Mouse (Mus musculus): Measurements from ENCODE around the gene Fhl1.

Fhl1 gene

GRCm38 (mm10) chrX:56753317-56754289, 22.0 kb downstream of the Fhl1 start:
- DNase-seq = no peak

GRCm38 (mm10) chrX:56755646-56756045, 24.1 kb downstream of the Fhl1 start:
- no peak for DNase-seq

DNA sequence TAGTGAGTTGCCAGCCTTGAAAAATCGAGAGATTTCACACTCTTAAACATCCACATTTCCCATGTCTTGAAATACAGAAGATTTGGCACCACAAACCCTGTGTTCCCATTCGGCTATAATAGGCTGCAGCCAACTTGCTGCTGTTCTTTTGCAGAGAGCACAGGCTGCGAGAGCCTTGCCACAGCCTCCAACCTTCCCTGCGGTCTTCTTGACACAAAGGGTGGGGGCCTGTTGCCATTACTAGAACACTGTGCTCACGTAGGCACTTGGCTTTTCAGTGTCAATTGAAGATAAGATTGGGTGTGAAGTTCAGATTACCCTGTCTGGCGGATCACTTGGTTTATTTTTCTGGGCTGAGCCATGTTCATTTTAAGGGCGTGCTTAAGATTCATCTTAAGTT, 24.8 kb downstream of the Fhl1 start:
- DNase-seq = no peak

GRCm38 (mm10) chrX:56760257-56760760, 28.7 kb downstream of the Fhl1 start:
- DNase-seq = no peak

DNA sequence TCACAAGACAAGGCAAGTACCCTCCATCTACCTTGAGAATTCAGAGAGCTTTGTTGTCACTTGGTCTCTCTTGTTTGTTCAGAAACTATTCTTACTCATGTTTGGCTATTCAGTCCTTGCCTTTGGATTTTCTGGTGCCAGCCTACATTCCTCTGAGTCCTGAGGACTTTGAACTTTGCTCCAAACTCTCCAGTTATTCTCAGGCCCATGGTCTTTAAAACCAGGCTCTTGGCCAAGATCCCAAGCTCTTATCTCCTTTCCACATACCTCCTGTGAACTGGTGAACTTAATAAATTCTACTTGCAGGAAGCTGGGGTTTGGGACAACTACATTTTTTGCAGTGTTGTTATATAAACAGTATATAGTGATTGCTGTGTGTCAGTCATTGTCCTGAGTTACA, 38.3 kb downstream of the Fhl1 start:
- no peak for DNase-seq

GRCm38 (mm10) chrX:56771751-56772150, 40.2 kb downstream of the Fhl1 start:
- DNase-seq = no peak

DNA sequence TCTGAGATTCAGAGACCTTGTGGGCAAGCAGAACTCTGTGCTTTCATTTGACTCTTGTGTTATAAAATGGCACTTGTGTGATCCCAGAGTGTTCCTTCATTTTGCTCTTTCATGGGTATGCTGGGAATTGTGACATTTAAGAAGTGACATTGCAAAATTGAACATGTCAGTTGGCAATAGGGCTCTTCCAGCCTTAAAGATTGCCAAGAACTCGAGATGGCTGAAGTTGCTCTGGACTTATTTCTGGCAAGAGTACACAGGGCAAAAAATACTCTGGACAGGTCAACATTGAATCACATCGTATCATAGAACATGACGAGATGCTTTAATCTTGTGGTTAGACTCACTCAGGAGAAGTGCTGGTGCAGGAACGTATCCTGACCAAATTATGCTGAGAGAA, 41.7 kb downstream of the Fhl1 start:
- no peak for DNase-seq

GRCm38 (mm10) chrX:56786281-56787061, 54.9 kb downstream of the Fhl1 start:
- no peak for DNase-seq

DNA sequence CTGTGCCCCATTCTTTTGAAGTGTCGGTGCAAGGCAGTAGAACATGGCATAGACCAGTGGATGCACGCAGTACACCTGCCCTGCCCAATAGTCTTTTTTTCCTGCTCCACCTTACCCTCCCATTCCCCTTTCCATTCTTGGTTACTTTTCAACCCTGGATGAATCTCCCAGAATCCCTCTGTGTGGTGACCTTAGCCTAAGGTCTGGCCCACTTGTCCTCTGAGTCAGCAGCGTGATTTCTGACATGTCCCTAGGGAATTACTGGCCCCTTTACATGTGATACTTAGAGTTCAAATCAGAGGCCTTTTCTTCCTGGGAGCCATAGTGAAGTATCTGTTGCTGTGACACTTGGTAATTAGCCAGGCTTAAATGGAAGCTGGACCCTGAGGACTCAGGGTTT, 55.9 kb downstream of the Fhl1 start:
- no peak for DNase-seq

DNA sequence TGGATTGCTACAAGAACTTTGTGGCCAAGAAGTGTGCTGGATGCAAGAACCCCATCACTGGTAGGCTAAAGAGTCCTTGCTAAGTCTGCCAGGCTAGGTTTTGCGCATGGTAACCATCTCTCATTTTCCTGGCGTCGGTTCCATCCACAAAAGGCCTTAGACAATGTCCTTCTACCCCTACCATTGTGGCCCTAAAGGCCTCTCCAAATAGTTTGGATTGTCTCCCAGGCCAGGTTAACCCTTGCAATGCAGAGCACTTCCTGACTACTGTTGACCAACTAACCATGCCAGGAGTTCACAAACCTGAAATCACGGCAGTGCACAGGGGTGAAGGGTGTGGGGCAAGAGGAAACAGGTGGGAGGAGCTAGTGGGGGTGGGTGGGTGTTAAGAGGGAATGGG, 59.0 kb downstream of the Fhl1 start:
- no peak for DNase-seq

DNA sequence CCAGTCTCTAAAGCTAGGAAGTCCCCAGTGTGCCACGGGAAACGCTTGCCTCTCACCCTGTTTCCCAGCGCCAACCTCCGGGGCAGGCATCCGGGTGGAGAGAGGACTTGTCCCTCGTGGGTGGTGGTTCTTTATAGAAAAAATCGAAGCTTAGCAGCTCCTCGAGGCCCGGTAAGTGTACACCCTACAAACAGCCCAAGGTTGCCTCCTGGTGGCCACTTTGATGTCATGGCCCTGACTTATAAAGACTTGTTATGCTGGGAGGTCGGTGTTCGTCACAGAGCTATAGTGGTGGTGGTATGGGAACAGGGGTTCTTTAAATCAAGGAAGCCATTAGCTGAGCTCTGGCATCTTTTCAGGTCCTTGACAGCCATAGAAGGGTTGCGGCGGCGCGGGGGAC, 59.7 kb downstream of the Fhl1 start:
- DNase-seq = peak in 1 of 2 experiments; percentile 9

- DNase-seq = peak in 1 of 2 experiments; percentile 5
These were observed 90.4 kb downstream of the Fhl1 start, which contains the start of gene Map7d3 for GRCm38 (mm10) chrX:56821765-56822603. Map7d3 (minus strand) TSS chrX:56822326.

DNA sequence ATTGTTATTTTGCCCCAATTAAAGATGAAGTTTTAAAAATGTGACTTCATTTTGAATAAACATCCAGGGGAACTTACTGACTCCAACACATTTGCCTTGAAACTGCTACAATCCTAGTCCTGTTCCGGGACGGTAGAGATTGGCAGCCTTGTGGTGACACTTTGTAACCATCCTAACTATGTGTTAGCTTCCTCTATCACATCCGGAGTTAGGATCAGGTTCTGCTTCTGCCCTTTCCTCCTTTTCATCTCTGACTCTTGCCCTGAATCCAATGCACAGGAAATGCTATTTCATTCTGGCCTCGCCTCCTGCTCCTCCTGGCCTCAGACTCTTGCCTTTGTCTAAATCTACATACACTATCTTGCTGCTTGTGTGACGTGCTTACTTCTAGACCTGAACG, 95.9 kb downstream of the Fhl1 start:
- DNase-seq = no peak

GRCm38 (mm10) chrX:56835842-56836241, 104.3 kb downstream of the Fhl1 start:
- no peak for DNase-seq

DNA sequence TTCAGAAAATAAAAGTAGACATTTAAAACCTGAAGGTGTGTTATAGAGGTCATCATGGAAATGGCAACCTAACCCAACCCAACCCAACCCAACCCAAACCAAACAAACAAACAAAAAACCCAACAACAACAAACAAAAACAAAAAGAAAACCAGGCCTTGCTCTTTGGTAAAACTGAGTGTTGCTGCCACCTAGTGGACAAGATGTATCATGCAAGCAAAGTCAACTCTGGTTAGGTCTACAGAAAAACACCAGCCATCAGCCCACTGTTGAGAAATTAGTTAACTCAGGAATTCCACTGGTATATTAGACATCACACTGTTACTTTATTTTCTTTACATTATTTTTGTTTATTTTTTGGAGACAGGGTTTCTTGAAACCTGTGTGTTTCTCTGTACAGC, 107.8 kb downstream of the Fhl1 start:
- peak in 1 of 2 experiments; percentile 5 for DNase-seq

GRCm38 (mm10) chrX:56841255-56841654, 109.7 kb downstream of the Fhl1 start:
- DNase-seq = no peak
